Mouse (Mus musculus) regulatory T cell (primary cell): ENCODE data around the gene Abcb9.

Experiments
- in situ Hi-C: fragments of 300-600 bp; cut with MboI, MseI; formaldehyde crosslinking; loops from one replicate; pipeline ENCODE4 v1.15.1; 2025; ENCODE audit warnings: high pct_unique_total_duplicates

Gene Abcb9

GRCm38 (mm10) chr5:124014791-124015251, 80.8 kb downstream of the Abcb9 start:
- in situ Hi-C loops = no loop called here

DNA sequence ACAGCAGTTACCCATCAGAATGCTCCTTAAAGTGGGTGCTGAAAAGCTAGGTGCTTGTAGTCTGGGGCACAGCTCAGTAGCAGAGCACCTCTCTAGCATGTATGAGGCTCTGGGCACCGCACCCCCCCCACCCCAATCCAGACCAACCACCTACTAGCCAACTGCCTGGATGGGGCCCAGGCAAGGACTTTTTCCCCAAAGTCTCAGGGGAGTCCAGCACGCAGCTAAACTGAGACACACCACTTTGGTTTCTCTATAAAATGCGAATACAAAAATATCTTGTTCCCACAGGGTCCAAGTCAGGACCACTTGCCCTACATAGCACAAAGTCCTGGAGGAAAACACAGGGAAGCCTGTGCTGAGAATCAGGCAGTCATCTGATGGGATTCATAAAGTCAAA, 81.4 kb downstream of the Abcb9 start:
- in situ Hi-C loops = no loop called here

- in situ Hi-C loops = no loop called here
These were observed 81.9 kb downstream of the Abcb9 start for GRCm38 (mm10) chr5:124013747-124014146.

DNA sequence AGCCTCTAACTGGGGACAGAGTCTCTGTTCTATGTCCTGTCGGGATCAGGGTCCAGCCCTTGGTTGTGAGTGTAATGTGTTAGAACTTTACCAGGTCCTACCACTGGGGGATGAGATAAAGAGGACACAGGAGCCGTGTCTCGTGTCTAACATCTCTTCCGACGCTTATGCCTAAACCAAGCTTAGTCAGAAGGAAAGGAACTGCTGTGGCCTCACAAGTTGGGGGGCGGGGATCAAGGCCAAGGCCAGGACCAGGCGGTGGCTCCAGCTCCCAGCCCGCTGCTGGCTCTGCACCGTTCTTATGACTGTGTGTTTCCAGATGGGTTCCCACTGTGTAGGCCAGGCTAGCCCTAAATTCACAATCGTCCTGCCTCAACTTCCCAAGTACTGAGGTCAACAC, 82.7 kb downstream of the Abcb9 start:
- in situ Hi-C loops = no loop called here

DNA sequence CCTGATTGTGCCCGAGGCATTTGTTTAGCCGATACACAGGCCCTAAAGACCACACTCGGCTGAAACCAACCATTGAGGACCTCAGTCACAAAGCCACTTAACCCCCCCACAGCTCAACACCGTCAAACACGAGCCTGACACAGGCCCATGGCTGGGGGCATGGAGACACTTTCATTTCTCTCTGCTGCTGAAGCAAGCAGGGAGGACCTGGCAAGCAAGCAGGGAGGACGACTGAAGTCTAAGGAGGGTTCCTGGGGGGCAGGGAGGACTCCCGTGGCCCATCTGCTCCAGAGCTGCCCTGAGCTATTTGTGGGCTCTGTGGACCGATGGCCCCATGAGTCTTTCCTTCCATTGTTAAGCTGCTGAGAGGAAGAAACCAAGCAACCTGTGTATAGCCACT, 83.7 kb downstream of the Abcb9 start:
- in situ Hi-C loops = no loop called here
